Mouse (Mus musculus) C2C12 (cell line): Measurements from ENCODE around the gene Aldh3b1.

ENCODE experiments used
- CTCF ChIP-seq: IDR thresholded peaks from one replicate; pipeline ENCODE4 v1.5.1; 2011; ENCODE audit not compliant: control insufficient read depth, insufficient read depth, insufficient read length
- FOSL1 ChIP-seq: IDR thresholded peaks from one replicate; pipeline ENCODE4 v1.8.0; 2011; ENCODE audit warnings: mild to moderate bottlenecking, low read length; ENCODE audit not compliant: poor library complexity, insufficient read depth, severe bottlenecking

DNA sequence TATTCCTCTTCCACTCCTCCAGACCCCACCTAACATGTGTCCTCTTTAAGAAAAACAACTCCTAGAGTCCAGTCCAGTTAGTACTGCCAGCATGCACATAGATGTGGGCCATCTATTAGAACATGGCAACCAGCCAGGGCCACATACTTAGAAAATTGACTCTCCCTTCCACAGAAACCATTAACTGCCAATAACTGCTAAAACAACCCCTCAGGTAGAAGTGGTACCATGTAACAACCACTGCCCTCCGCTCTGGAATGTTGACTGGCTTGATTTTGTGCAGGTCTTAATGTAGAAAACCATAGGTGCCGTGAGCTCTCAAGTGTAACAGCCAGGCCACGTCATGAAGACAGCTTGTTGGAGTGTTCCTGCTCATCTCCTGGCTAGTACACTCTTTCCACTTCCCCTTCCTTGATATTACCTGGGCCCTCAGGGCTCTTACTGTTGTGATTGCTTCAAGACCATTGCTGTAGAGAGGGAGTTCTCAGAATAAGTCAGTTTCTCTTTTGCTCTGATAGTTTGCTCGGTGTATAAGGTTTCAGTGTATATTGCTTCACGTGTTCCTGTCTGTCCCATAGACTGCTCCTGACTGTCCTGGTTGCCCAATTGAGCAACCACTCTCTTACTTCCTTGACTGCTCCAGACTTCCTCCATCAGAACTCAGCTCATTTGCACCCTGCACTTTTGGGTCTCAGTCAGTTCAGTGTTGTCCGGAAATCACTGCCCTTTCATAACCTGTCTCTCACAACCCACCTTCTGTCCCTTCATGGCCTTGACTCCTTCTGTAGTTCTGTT lies 49.4 kb downstream of the Aldh3b1 start:
- TF ChIP-seq CTCF: no peak
- TF ChIP-seq FOSL1: no peak
